Mouse (Mus musculus): ENCODE measurements at regions not wholly inside any gene's neighbourhood (a gene's known extent, or its start where the extent isn't known, plus 50 kb on each side); places are given as distances from the start of the nearest gene placed in this dataset.

GRCm38 (mm10) chr13:83718431-83719410, 214.9 kb downstream of the Mef2c start:
- TF ChIP-seq MEF2A (IDR thresholded peaks at IDR 0.05; ENCODE audit: extremely low read depth, insufficient replicate concordance, low read depth, low read length, poor library complexity, severe bottlenecking) (no peak), UBTF (IDR thresholded peaks at IDR 0.05; ENCODE audit: borderline replicate concordance, insufficient read depth, low read depth, low read length) (no peak), ELF1 (IDR thresholded peaks at IDR 0.05; ENCODE audit: low read depth, low read length) (no peak), EP300 (IDR thresholded peaks at IDR 0.05; ENCODE audit: low read depth in 1 of 2, low read length in 2 of 2) (no peak), POLR2A (IDR thresholded peaks at IDR 0.05; ENCODE audit: control insufficient read depth in 1 of 2, insufficient read depth in 1 of 2, low read depth in 1 of 2, low read length in 2 of 2, poor library complexity in 1 of 2) (no peak), CTCF (IDR thresholded peaks at IDR 0.05 in 2 of 3, conservative IDR thresholded peaks at IDR 0.05 in 1 of 3; ENCODE audit: control insufficient read depth in 1 of 3, insufficient read depth in 1 of 3, low read depth in 2 of 3, low read length in 3 of 3, poor library complexity in 1 of 3, severe bottlenecking in 1 of 3) (no peak), MXI1 (IDR thresholded peaks at IDR 0.05; ENCODE audit: low read depth, low read length) (no peak), RCOR1 (IDR thresholded peaks at IDR 0.05; ENCODE audit: low read depth, low read length) (no peak), ZNF384 (IDR thresholded peaks at IDR 0.05; ENCODE audit: low read depth, low read length) (no peak), RAD21 (IDR thresholded peaks at IDR 0.05; ENCODE audit: low read depth, low read length) (no peak), USF1 (IDR thresholded peaks at IDR 0.05; ENCODE audit: low read depth, low read length) (no peak), POLR2AphosphoS5 (IDR thresholded peaks at IDR 0.05; ENCODE audit: borderline replicate concordance, low read depth, low read length) (no peak), E2F4 (IDR thresholded peaks at IDR 0.05; ENCODE audit: borderline replicate concordance, low read depth, low read length) (no peak), CHD2 (IDR thresholded peaks at IDR 0.05; ENCODE audit: low read length) (no peak)
